Mouse (Mus musculus): Measurements from ENCODE around the gene Tle3.

- TF ChIP-seq POLR2A (IDR thresholded peaks at IDR 0.05; ENCODE audit: low read depth, low read length) (no peak), CTCF (IDR thresholded peaks at IDR 0.05; ENCODE audit: borderline replicate concordance, insufficient read depth, low read length) (no peak)
Measured at GRCm38 (mm10) chr9:61456441-61457161, 84.4 kb downstream of the Tle3 start.

Measured in embryonic fibroblast, embryonic 13.5 days (primary cell).